Mouse (Mus musculus): Measurements from ENCODE around the gene Hnrnpa0. TPM values are rescaled to one million over a fixed set of nuclear protein-coding genes. Genes with fewer than 3 reads are reported as not detected.

Hnrnpa0 gene
- total and polyA plus RNA-seq, 3 experiments = 165 to 381 (median 209) TPM

GRCm38 (mm10) chr13:58157447-58158098 is 29.2 kb upstream of the Hnrnpa0 start, which contains the start of gene Idnk (continued):
- TF ChIP-seq USF1 (IDR thresholded peaks at IDR 0.05; ENCODE audit: low read depth, low read length) (peak; percentile 44; the same call in 1 of the 2 replicates), ZC3H11A (IDR thresholded peaks at IDR 0.05; ENCODE audit: low read depth, low read length) (no peak), TBP (IDR thresholded peaks at IDR 0.05; ENCODE audit: low read depth, low read length) (0 out of 2 replicates have a peak, but pooled peaks have one; percentile 13), CHD1 (IDR thresholded peaks at IDR 0.05; ENCODE audit: low read depth, low read length) (no peak), KAT2A (conservative IDR thresholded peaks at IDR 0.05; ENCODE audit: low read depth, low read length) (no peak), RCOR1 (IDR thresholded peaks at IDR 0.05; ENCODE audit: low read depth, low read length) (no peak), HCFC1 (IDR thresholded peaks at IDR 0.05; ENCODE audit: low read depth, low read length) (no peak), GATA1 (IDR thresholded peaks at IDR 0.05; ENCODE audit: low read depth, low read length) (no peak), CHD2 (IDR thresholded peaks at IDR 0.05; ENCODE audit: low read length) (no peak), ZNF384 (IDR thresholded peaks at IDR 0.05; ENCODE audit: low read depth, low read length) (no peak), MAX (IDR thresholded peaks at IDR 0.05; ENCODE audit: low read length) (no peak), E2F4 (IDR thresholded peaks at IDR 0.05; ENCODE audit: borderline replicate concordance, low read depth, low read length) (no peak)

DNA sequence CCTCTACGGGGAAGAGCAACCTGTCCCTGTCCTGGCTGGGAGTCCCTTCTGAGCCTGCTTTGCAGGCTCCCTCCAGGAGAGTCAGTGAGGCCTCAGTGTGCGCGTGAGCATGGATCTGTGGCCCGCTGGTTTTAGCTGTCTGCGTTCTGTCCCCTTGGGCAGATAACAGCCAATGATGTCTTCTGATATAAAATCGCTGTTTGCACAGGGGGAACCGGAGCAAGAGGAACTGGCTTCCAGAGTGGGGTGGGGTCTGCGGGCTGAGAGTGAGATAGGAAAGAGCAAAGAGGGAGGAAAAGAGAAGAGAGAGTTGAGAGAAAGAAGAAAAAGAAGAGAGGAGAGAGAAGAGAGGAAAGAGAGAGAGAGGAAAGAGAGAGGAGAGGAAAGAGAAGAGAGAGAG is 28.7 kb upstream of the Hnrnpa0 start:
- Histone ChIP-seq H3K79me2 (ENCODE audit: control insufficient read depth, insufficient read depth, low read length, poor library complexity) (peaks cover 8% of the 10 kb centered on the region), H3K27ac (ENCODE audit: control insufficient read depth, low read depth, low read length) (peak overlapping the region; percentile 51), H3K27me3 (ENCODE audit: control insufficient read depth in 1 of 2, insufficient read depth in 2 of 2, low read length in 2 of 2) (no peaks in the 10 kb centered on the region), H3K4me1 (ENCODE audit: control insufficient read depth in 1 of 2, insufficient read depth in 2 of 2, low read length in 2 of 2) (peaks cover 3 to 4% of the 10 kb centered on the region in 2 experiments; a peak in 3 of 4 replicates), H3K4me3 (ENCODE audit: control insufficient read depth in 1 of 2, insufficient read depth in 1 of 2, low read depth in 2 of 2, low read length in 2 of 2) (peak overlapping the region; percentile 76), H3K36me3 (ENCODE audit: control insufficient read depth in 1 of 2, insufficient read depth in 2 of 2, low read length in 2 of 2) (peaks cover 0 to 4% of the 10 kb centered on the region in 2 experiments; a peak in 2 of 4 replicates), H3K9ac (ENCODE audit: control insufficient read depth, low read depth, low read length, poor library complexity, severe bottlenecking) (peak overlapping the region; percentile 72), H3K9me3 (replicated peaks; ENCODE audit: insufficient read depth, low read length) (no peaks in the 10 kb centered on the region)
- TF ChIP-seq BHLHE40 (IDR thresholded peaks at IDR 0.05; ENCODE audit: borderline replicate concordance, low read depth, low read length) = 0 out of 2 replicates have a peak, but pooled peaks have one; percentile 49
- TF ChIP-seq CHD1 (IDR thresholded peaks at IDR 0.05; ENCODE audit: low read depth, low read length) = 0 out of 2 replicates have a peak, but pooled peaks have one; percentile 31
- TF ChIP-seq GATA1 (IDR thresholded peaks at IDR 0.05; ENCODE audit: low read depth, low read length) = peak; percentile 46
- peak; percentile 71 for TF ChIP-seq TCF12 (IDR thresholded peaks at IDR 0.05; ENCODE audit: low read depth, low read length)
- no peak for TF ChIP-seq USF1 (IDR thresholded peaks at IDR 0.05; ENCODE audit: low read depth, low read length)
- TF ChIP-seq EP300 (IDR thresholded peaks at IDR 0.05; ENCODE audit: low read depth in 1 of 2, low read length in 2 of 2) = peak; percentile 46 to 67
- TF ChIP-seq MYC (IDR thresholded peaks at IDR 0.05; ENCODE audit: low read depth, low read length) = no peak
- DNase-seq (ENCODE audit: low read depth, low spot score) = peak; percentile 75

- no peaks in the 10 kb centered on the region for H3K27me3 ChIP-seq (ENCODE audit: control insufficient read depth in 1 of 2, insufficient read depth in 2 of 2, low read length in 2 of 2)
- peaks cover 8% of the 10 kb centered on the region for H3K79me2 ChIP-seq (ENCODE audit: control insufficient read depth, insufficient read depth, low read length, poor library complexity)
- 0 out of 2 replicates have a peak, but pooled peaks have one; percentile 29 for TF ChIP-seq MAX (IDR thresholded peaks at IDR 0.05; ENCODE audit: low read length)
- 0 out of 2 replicates have a peak, but pooled peaks have one; percentile 39 for TF ChIP-seq MYC (IDR thresholded peaks at IDR 0.05; ENCODE audit: low read depth, low read length)
- peak in 2 of 3 experiments; percentile 14 to 28; a peak in 2 of 6 replicates for TF ChIP-seq CTCF (IDR thresholded peaks at IDR 0.05 in 2 of 3, conservative IDR thresholded peaks at IDR 0.05 in 1 of 3; ENCODE audit: control insufficient read depth in 1 of 3, insufficient read depth in 1 of 3, low read depth in 2 of 3, low read length in 3 of 3, poor library complexity in 1 of 3, severe bottlenecking in 1 of 3)
- no peak for TF ChIP-seq HCFC1 (IDR thresholded peaks at IDR 0.05; ENCODE audit: low read depth, low read length)
- TF ChIP-seq ZMIZ1 (IDR thresholded peaks at IDR 0.05; ENCODE audit: low read depth, low read length) = no peak
- TF ChIP-seq RAD21 (IDR thresholded peaks at IDR 0.05; ENCODE audit: low read depth, low read length) = peak; percentile 16
- peak; percentile 24; the same call in 1 of the 2 replicates for TF ChIP-seq GABPA (IDR thresholded peaks at IDR 0.05; ENCODE audit: low read depth, low read length)
- peaks cover 3 to 4% of the 10 kb centered on the region in 2 experiments; a peak in 3 of 4 replicates for H3K4me1 ChIP-seq (ENCODE audit: control insufficient read depth in 1 of 2, insufficient read depth in 2 of 2, low read length in 2 of 2)
- no peak overlapping the region; the same call in 1 of the 2 replicates for H3K27ac ChIP-seq (ENCODE audit: control insufficient read depth, low read depth, low read length)
- peak; percentile 69 for DNase-seq (ENCODE audit: low read depth, low spot score)
- no peak overlapping the region for H3K9ac ChIP-seq (ENCODE audit: control insufficient read depth, low read depth, low read length, poor library complexity, severe bottlenecking)
- H3K9me3 ChIP-seq (replicated peaks; ENCODE audit: insufficient read depth, low read length) = no peaks in the 10 kb centered on the region
- H3K4me3 ChIP-seq (ENCODE audit: control insufficient read depth in 1 of 2, insufficient read depth in 1 of 2, low read depth in 2 of 2, low read length in 2 of 2) = peak overlapping the region in 1 of 2 experiments; percentile 3; a peak in 1 of 4 replicates
- H3K36me3 ChIP-seq (ENCODE audit: control insufficient read depth in 1 of 2, insufficient read depth in 2 of 2, low read length in 2 of 2) = peaks cover 0 to 4% of the 10 kb centered on the region in 2 experiments; a peak in 2 of 4 replicates
These were observed 27.7 kb upstream of the Hnrnpa0 start for GRCm38 (mm10) chr13:58156031-58156430.

Measured in MEL (cell line).